In the genomic region with DNA sequence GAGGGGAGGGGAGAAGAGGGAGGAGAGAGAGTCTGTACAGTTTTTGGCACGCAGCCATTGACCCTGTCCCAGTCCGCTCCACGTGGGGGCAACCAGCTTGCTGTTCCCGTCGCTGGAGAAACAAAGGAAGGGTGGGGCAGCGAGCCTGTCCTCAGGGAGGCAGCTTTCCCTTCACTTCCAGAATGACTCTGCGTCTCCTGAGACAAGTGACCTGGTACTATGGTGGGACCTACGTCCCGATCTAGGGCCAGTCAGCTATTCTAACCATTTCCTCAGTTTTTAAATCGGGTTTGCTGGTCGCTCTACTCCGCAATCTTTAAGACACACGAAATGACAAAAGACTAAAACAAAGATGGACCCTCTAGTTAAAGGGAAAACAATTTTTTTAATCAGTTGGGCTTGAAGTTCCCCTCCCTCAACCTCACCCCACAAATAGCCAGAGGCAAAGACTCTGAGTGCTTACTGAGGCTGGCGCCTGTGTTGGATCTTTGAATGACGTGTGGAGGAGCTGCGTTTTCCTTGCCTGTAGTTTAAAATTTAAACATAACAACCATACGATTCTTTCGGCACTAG, we compare ENCODE assay signal across 8 mouse cellular contexts. TPM values are rescaled to one million over a fixed set of nuclear protein-coding genes. Genes with fewer than 3 reads are reported as not detected.
DNase-seq lines count a peak whose midpoint lies in the region; ATAC-seq and TF ChIP-seq lines count a peak whose summit lies in the region.

No protein-coding gene starts in this region.

- H3K9me3 ChIP-seq in G1E (replicated peaks): no peaks in the 10 kb centered on the region
- H3K9me3 ChIP-seq in forebrain, embryonic 15.5 days: no peaks in the 10 kb centered on the region

- no peak for DNase-seq in G1E (ENCODE audit: low spot score)
- DNase-seq in heart, postnatal 25 days (ENCODE audit: low spot score): peak; percentile 71
- peak; percentile 28 to 35 for DNase-seq in layer of hippocampus, postnatal 14 days (ENCODE audit: low spot score in 2 of 2)
- peak; percentile 74 to 76 for DNase-seq in right cerebral cortex, postnatal 10 days (ENCODE audit: low spot score in 2 of 2)
- DNase-seq in spleen, adult 12 weeks (ENCODE audit: low spot score): no peak

- peaks cover 16% of the 10 kb centered on the region for H3K4me1 ChIP-seq in G1E (ENCODE audit: insufficient read depth, low read depth, low read length)
- H3K4me1 ChIP-seq in brown adipose tissue, adult 24 weeks (ENCODE audit: control insufficient read depth, insufficient read depth, insufficient read length, low read length): peaks cover 2% of the 10 kb centered on the region; the same call in 1 of the 2 replicates
- peaks cover 19% of the 10 kb centered on the region for H3K4me1 ChIP-seq in forebrain, embryonic 15.5 days

- TF ChIP-seq CTCF in G1E (IDR thresholded peaks at IDR 0.05; ENCODE audit: low read depth, low read length): no peak

- H3K79me2 ChIP-seq in macrophage (ENCODE audit: inconsistent target): no peaks in the 10 kb centered on the region

- H3K27ac ChIP-seq in brown adipose tissue, adult 24 weeks (replicated peaks; ENCODE audit: low read depth, low read length): peak overlapping the region; percentile 59
- peak overlapping the region; percentile 59 for H3K27ac ChIP-seq in forebrain, embryonic 15.5 days (replicated peaks)
- H3K27ac ChIP-seq in macrophage: no peak overlapping the region

- H3K4me2 ChIP-seq in forebrain, embryonic 15.5 days (replicated peaks): peak overlapping the region; percentile 51

- H3K4me3 ChIP-seq in G1E (ENCODE audit: low read depth, low read length): peak overlapping the region; percentile 38; the same call in 1 of the 2 replicates
- peak overlapping the region; percentile 50 for H3K4me3 ChIP-seq in brown adipose tissue, adult 24 weeks (ENCODE audit: insufficient read depth, low read depth, low read length)
- H3K4me3 ChIP-seq in forebrain, embryonic 15.5 days: peak overlapping the region; percentile 35
- H3K4me3 ChIP-seq in macrophage (ENCODE audit: inconsistent target): peak overlapping the region; percentile 19; the same call in 1 of the 2 replicates

- 2% methylated on average over 18 of the region's 18 CpGs for WGBS in forebrain, embryonic 15.5 days
- 5% methylated on average over 18 of the region's 18 CpGs for WGBS in macrophage (ENCODE audit: missing documents)

- H3K9ac ChIP-seq in forebrain, embryonic 15.5 days (replicated peaks): peak overlapping the region; percentile 51

- H3K27me3 ChIP-seq in G1E (ENCODE audit: insufficient read depth, low read length): peaks cover 37% of the 10 kb centered on the region
- peaks cover 11% of the 10 kb centered on the region; the same call in 1 of the 2 replicates for H3K27me3 ChIP-seq in forebrain, embryonic 15.5 days

- intact Hi-C loops in heart, postnatal 25 days (cut with DNase I): loop anchor here (2.0 to 5.0 kb wide), 3 partner anchors 19 to 71 kb away; a partner anchor contains a TSS

- no peak for ATAC-seq in G1E (ENCODE audit: extremely low read depth, insufficient number of reproducible peaks, low FRiP score, poor library complexity, severe bottlenecking)
- ATAC-seq in forebrain, embryonic 15.5 days (replicated peaks): peak; percentile 71

- H3K36me3 ChIP-seq in G1E (replicated peaks) (no peaks in the 10 kb centered on the region), macrophage (ENCODE audit: inconsistent target) (no peaks in the 10 kb centered on the region)
- no peaks in the 10 kb centered on the region for H3K36me3 ChIP-seq in forebrain, embryonic 15.5 days

RNA-seq across cellular contexts. Expression of a gene that starts 4.6 kb away (rescaled TPM):
- total RNA-seq in G1E (2014; fragmentation: Nextera tagmentation): not detected in 2 replicates
- total RNA-seq in G1E (2017): not detected in 2 replicates
- not detected in 2 replicates for polyA plus RNA-seq in G1E (2012)
- not detected in 2 replicates for polyA plus RNA-seq in brown adipose tissue, adult 24 weeks (2012; ENCODE audit: insufficient read depth, insufficient read length, missing spikeins)
- 0.79 and 1.7 TPM in 2 replicates for polyA plus RNA-seq in forebrain, embryonic 15.5 days (2015; fragmentation: Nextera tagmentation; extraction: Ambion mirVana)
- total RNA-seq in heart, postnatal 25 days (2021): not detected
- total RNA-seq in layer of hippocampus, postnatal 14 days (2021): not detected
- not detected for total RNA-seq in macrophage (2018; cell fraction: chromatin; rRNA removed)
- under 1 TPM in 1 of 26 experiments, not detected in 25; 0.28 TPM for total RNA-seq in macrophage (2018; cell fraction: cytosol; rRNA removed)
- not detected for total RNA-seq in macrophage (2018; cell fraction: nucleus; rRNA removed)
- polyA plus RNA-seq in macrophage (2018): not detected in 3 replicates

RNA-seq across cellular contexts. Expression of a gene that starts 19.0 kb away (rescaled TPM):
- total RNA-seq in G1E (2014; fragmentation: Nextera tagmentation): not detected in 2 replicates
- total RNA-seq in G1E (2017): 0.11 TPM in 1 of 2 replicates, not detected in the other
- not detected in 2 replicates for polyA plus RNA-seq in G1E (2012)
- polyA plus RNA-seq in brown adipose tissue, adult 24 weeks (2012; ENCODE audit: insufficient read depth, insufficient read length, missing spikeins): 4.6 and 13.0 TPM in 2 replicates
- polyA plus RNA-seq in forebrain, embryonic 15.5 days (2015; fragmentation: Nextera tagmentation; extraction: Ambion mirVana): 25.3 and 28.2 TPM in 2 replicates
- total RNA-seq in heart, postnatal 25 days (2021): 10 to 100 TPM in 1 of 2 experiments, 1 to 10 TPM in 1; 9.0 to 11.1 TPM
- 1 to 10 TPM; 7.4 to 8.0 TPM for total RNA-seq in layer of hippocampus, postnatal 14 days (2021)
- total RNA-seq in macrophage (2018; cell fraction: chromatin; rRNA removed): 1 to 10 TPM in 1 of 26 experiments, not detected in 25; 6.2 TPM
- under 1 TPM in 24 of 26 experiments, not detected in 2; 0.10 to 0.80 (median 0.29) TPM for total RNA-seq in macrophage (2018; cell fraction: cytosol; rRNA removed)
- under 1 TPM in 2 of 26 experiments, not detected in 24; 0.56 to 0.92 TPM for total RNA-seq in macrophage (2018; cell fraction: nucleus; rRNA removed)
- 0.18 to 0.41 TPM (median 0.22 TPM) in 3 replicates for polyA plus RNA-seq in macrophage (2018)

RNA-seq across cellular contexts. Expression of a gene that starts 59.8 kb away (rescaled TPM):
- total RNA-seq in G1E (2014; fragmentation: Nextera tagmentation) (4.2 and 6.8 TPM in 2 replicates), G1E (2017) (6.3 and 11.1 TPM in 2 replicates)
- polyA plus RNA-seq in G1E (2012) (1.4 and 4.2 TPM in 2 replicates), macrophage (2018) (5.8 to 26.5 TPM (median 11.3 TPM) in 3 replicates)
- 36.8 and 56.8 TPM in 2 replicates for polyA plus RNA-seq in brown adipose tissue, adult 24 weeks (2012; ENCODE audit: insufficient read depth, insufficient read length, missing spikeins)
- 47.1 and 48.9 TPM in 2 replicates for polyA plus RNA-seq in forebrain, embryonic 15.5 days (2015; fragmentation: Nextera tagmentation; extraction: Ambion mirVana)
- total RNA-seq in heart, postnatal 25 days (2021): 10 to 100 TPM; 35.2 to 37.8 TPM
- 10 to 100 TPM; 29.7 to 33.4 TPM for total RNA-seq in layer of hippocampus, postnatal 14 days (2021)
- total RNA-seq in macrophage (2018; cell fraction: chromatin; rRNA removed): 10 to 100 TPM in 1 of 26 experiments, 1 to 10 TPM in 25; 1.4 to 12.5 (median 4.8) TPM
- total RNA-seq in macrophage (2018; cell fraction: cytosol; rRNA removed): 10 to 100 TPM in 13 of 26 experiments, 1 to 10 TPM in 13; 6.3 to 19.4 (median 10.1) TPM
- total RNA-seq in macrophage (2018; cell fraction: nucleus; rRNA removed): 10 to 100 TPM in 1 of 26 experiments, 1 to 10 TPM in 25; 1.2 to 12.1 (median 4.9) TPM

Comparison
In these comparisons a context has a peak if more than half of its experiments do, and no peak if none do; other contexts are left out.
1. DNase-seq: peak in heart, postnatal 25 days (single experiment), layer of hippocampus, postnatal 14 days (2 of 2) and right cerebral cortex, postnatal 10 days (2 of 2); none in G1E (single experiment) and spleen, adult 12 weeks (single experiment).
2. Peak in every context shown above with its lines, with median percentiles within 50 percentile points of each other: H3K4me3 ChIP-seq.